Mouse (Mus musculus) MEL (cell line): Measurements from ENCODE around the gene Dnah10.

ENCODE experiments used
- BHLHE40 ChIP-seq: IDR thresholded peaks from 2 replicates; pipeline ENCODE4 v1.6.1; 2012; ENCODE audit warnings: low read depth, mild to moderate bottlenecking, inconsistent platforms, low read length, improper control_type of control experiment, borderline replicate concordance
- CTCF ChIP-seq, 3 experiments: IDR thresholded peaks in 2 of 3; conservative IDR thresholded peaks in 1 of 3; 2 replicates each; pipeline ENCODE4 v1.5.1; 2011 to 2012; ENCODE audit warnings: low read length in 3 of 3, low read depth in 2 of 3, mild to moderate bottlenecking in 2 of 3, improper control_type of control experiment in 1 of 3, inconsistent platforms in 1 of 3, mixed read lengths in 1 of 3, moderate library complexity in 1 of 3; ENCODE audit not compliant: control insufficient read depth in 1 of 3, insufficient read depth in 1 of 3, poor library complexity in 1 of 3, severe bottlenecking in 1 of 3
- EP300 ChIP-seq, 2 experiments: IDR thresholded peaks; 2 replicates each; pipeline ENCODE4 v1.6.1; 2011; ENCODE audit warnings: improper control_type of control experiment in 2 of 2, low read length in 2 of 2, low read depth in 1 of 2, mild to moderate bottlenecking in 1 of 2
- GATA1 ChIP-seq: IDR thresholded peaks from 2 replicates; pipeline ENCODE4 v1.6.1; 2011; ENCODE audit warnings: low read depth, low read length, improper control_type of control experiment
- POLR2A ChIP-seq, 2 experiments: IDR thresholded peaks; 2 replicates each; pipeline ENCODE4 v1.6.1; 2011 to 2012; ENCODE audit warnings: low read length in 2 of 2, mild to moderate bottlenecking in 2 of 2, control low read depth in 1 of 2, improper control_type of control experiment in 1 of 2, low read depth in 1 of 2, moderate library complexity in 1 of 2; ENCODE audit not compliant: control insufficient read depth in 1 of 2, insufficient read depth in 1 of 2, poor library complexity in 1 of 2
- POLR2AphosphoS2 ChIP-seq: IDR thresholded peaks from 2 replicates; pipeline ENCODE4 v1.6.1; 2011; ENCODE audit warnings: low read length, improper control_type of control experiment
- RAD21 ChIP-seq: IDR thresholded peaks from 2 replicates; pipeline ENCODE4 v1.6.1; 2011; ENCODE audit warnings: mild to moderate bottlenecking, low read depth, low read length, improper control_type of control experiment
- RCOR1 ChIP-seq: IDR thresholded peaks from 2 replicates; pipeline ENCODE4 v1.6.1; 2012; ENCODE audit warnings: low read depth, mild to moderate bottlenecking, inconsistent platforms, low read length, improper control_type of control experiment
- TAL1 ChIP-seq: IDR thresholded peaks from 2 replicates; pipeline ENCODE4 v1.6.1; 2012; ENCODE audit warnings: mild to moderate bottlenecking, inconsistent platforms, low read length, moderate library complexity, mixed read lengths
- TCF12 ChIP-seq: IDR thresholded peaks from 2 replicates; pipeline ENCODE4 v1.6.1; 2014; ENCODE audit warnings: low read depth, mild to moderate bottlenecking, inconsistent platforms, low read length, improper control_type of control experiment, moderate library complexity
- UBTF ChIP-seq: IDR thresholded peaks from 2 replicates; pipeline ENCODE4 v1.6.1; 2012; ENCODE audit warnings: low read depth, mild to moderate bottlenecking, inconsistent platforms, low read length, improper control_type of control experiment, moderate library complexity, borderline replicate concordance; ENCODE audit not compliant: insufficient read depth
- USF2 ChIP-seq, 2 experiments: IDR thresholded peaks; 2 replicates each; pipeline ENCODE4 v1.6.1; 2011 to 2012; ENCODE audit warnings: improper control_type of control experiment in 2 of 2, low read length in 2 of 2, borderline replicate concordance in 1 of 2, inconsistent platforms in 1 of 2, low read depth in 1 of 2, mild to moderate bottlenecking in 1 of 2; ENCODE audit not compliant: insufficient read depth in 1 of 2
- ZKSCAN1 ChIP-seq: IDR thresholded peaks from 2 replicates; pipeline ENCODE4 v1.6.1; 2012; ENCODE audit warnings: low read depth, mild to moderate bottlenecking, inconsistent platforms, low read length, improper control_type of control experiment, moderate library complexity
- ZNF384 ChIP-seq: IDR thresholded peaks from 2 replicates; pipeline ENCODE4 v1.6.1; 2012; ENCODE audit warnings: low read depth, mild to moderate bottlenecking, inconsistent platforms, low read length, improper control_type of control experiment

DNA sequence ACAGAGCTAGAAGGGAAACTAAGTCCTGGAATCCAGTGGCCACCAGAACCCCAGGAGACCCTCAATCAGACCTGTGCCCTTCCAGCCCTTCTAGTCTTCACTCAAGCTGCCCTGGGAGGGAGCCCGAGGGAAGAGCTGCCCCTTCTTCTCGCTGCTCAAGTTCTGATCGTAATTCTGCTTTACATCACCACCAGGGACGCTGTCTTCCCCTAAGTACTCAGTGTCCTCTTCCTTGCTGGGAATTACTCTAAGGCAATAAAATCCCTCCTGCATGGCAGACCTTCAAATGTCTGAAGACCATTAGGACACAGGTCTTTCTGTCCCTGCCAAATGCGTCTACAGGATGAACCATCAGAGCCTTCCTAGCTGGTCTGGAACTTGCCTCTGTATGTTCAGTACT is 135.1 kb downstream of the Dnah10 start:
- no peak for TF ChIP-seq POLR2A (IDR thresholded peaks at IDR 0.05; ENCODE audit: control insufficient read depth in 1 of 2, insufficient read depth in 1 of 2, low read depth in 1 of 2, low read length in 2 of 2, poor library complexity in 1 of 2)
- no peak for TF ChIP-seq ZNF384
- TF ChIP-seq CTCF (IDR thresholded peaks at IDR 0.05 in 2 of 3, conservative IDR thresholded peaks at IDR 0.05 in 1 of 3; ENCODE audit: control insufficient read depth in 1 of 3, insufficient read depth in 1 of 3, low read depth in 2 of 3, low read length in 3 of 3, poor library complexity in 1 of 3, severe bottlenecking in 1 of 3) = peak; percentile 17 to 42 (median 34); a peak in 4 of 6 replicates
- no peak for TF ChIP-seq ZKSCAN1
- no peak for TF ChIP-seq EP300 (IDR thresholded peaks at IDR 0.05; ENCODE audit: low read depth in 1 of 2, low read length in 2 of 2)
- no peak for TF ChIP-seq GATA1
- TF ChIP-seq UBTF = no peak
- TF ChIP-seq RCOR1 = no peak
- TF ChIP-seq RAD21 = no peak
- TF ChIP-seq POLR2AphosphoS2 = no peak
- no peak for TF ChIP-seq TCF12
- TF ChIP-seq BHLHE40 = no peak
- TF ChIP-seq TAL1 = no peak
- TF ChIP-seq USF2 (IDR thresholded peaks at IDR 0.05; ENCODE audit: borderline replicate concordance in 1 of 2, insufficient read depth in 1 of 2, low read depth in 1 of 2, low read length in 2 of 2) = no peak
